Mouse (Mus musculus) erythroblast, embryonic 14.5 days (primary cell): ENCODE data around the gene Bahcc1.

Experiments used
- GATA1 ChIP-seq: IDR thresholded peaks from 2 replicates; pipeline ENCODE4 v1.6.1; 2012; ENCODE audit warnings: low read length, inconsistent platforms, mixed read lengths
- TAL1 ChIP-seq: IDR thresholded peaks from 3 replicates; pipeline ENCODE4 v1.6.1; 2012; ENCODE audit warnings: low read length, inconsistent platforms, mixed read lengths

GRCm38 (mm10) chr11:120314721-120315415 lies 82.1 kb downstream of the Bahcc1 start:
- no peak for TF ChIP-seq TAL1
- TF ChIP-seq GATA1, result no peak
